Comparison of ENCODE assay signal across 26 mouse cellular contexts in the genomic region with DNA sequence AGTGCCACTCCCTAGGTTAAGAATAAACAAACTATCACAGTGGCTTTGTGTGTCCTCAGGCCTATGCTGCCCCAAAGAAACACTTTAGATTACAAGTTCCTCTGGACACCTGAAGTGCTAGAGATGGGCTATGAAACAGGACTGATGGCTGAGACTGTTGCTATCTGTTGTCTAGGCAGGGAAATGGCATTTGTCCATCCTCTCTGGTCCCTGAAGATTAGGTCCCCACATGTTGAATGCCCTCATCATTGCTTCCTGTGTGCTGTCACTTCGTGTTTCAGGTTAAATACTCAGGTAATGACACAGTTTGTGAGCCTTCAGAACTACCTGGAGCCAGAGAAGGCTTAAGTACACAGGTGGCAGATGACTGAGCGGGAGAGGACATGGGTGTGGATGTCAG. TPM values are rescaled to one million over a fixed set of nuclear protein-coding genes. Genes with fewer than 3 reads are reported as not detected.
A peak's percentile ranks its signal among the peaks of the same experiment; 100 is the strongest.
DNase-seq lines count a peak whose midpoint lies in the region; ATAC-seq and TF ChIP-seq lines count a peak whose summit lies in the region.
"Had no signal": no experiment of that assay in that cellular context is flagged by ENCODE, and none has a peak within 500 bp of the region (broad histone marks: within the 10 kb centered on the region; RNA-seq: fewer than 3 reads in every experiment).

No protein-coding gene starts in this region.

- H3K36me3 ChIP-seq in liver, embryonic 12.5 days, result peaks cover 95% of the 10 kb centered on the region
- peaks cover 74% of the 10 kb centered on the region for H3K36me3 ChIP-seq in liver, postnatal 0 days (replicated peaks; ENCODE audit: insufficient read depth, low read length)
- H3K36me3 ChIP-seq in megakaryocyte, embryonic 14.5 days (replicated peaks; ENCODE audit: low read length), result peaks cover 95% of the 10 kb centered on the region

- no peak overlapping the region for H3K4me2 ChIP-seq in liver, embryonic 12.5 days
- H3K4me2 ChIP-seq in liver, postnatal 0 days (ENCODE audit: low read depth, low read length), result no peak overlapping the region
- H3K4me2 ChIP-seq: embryonic facial prominence, embryonic 12.5 days; embryonic facial prominence, embryonic 15.5 days; forebrain, embryonic 13.5 days; heart, embryonic 11.5 days; hindbrain, embryonic 12.5 days; hindbrain, embryonic 15.5 days had no signal

- WGBS in liver, embryonic 12.5 days (ENCODE audit: insufficient replicate concordance), result 53% methylated on average over 2 of the region's 2 CpGs
- WGBS in liver, postnatal 0 days (ENCODE audit: insufficient replicate concordance), result 72% methylated on average over 2 of the region's 2 CpGs

- H3K27ac ChIP-seq in liver, embryonic 12.5 days, result peak overlapping the region; percentile 24; the same call in 1 of the 2 replicates
- H3K27ac ChIP-seq in liver, postnatal 0 days (ENCODE audit: low read depth), result no peak overlapping the region
- H3K27ac ChIP-seq: embryonic facial prominence, embryonic 12.5 days; embryonic facial prominence, embryonic 15.5 days; forebrain, embryonic 10.5 days; forebrain, embryonic 13.5 days; gastrocnemius, adult 2 months; hindbrain, embryonic 12.5 days; hindbrain, embryonic 15.5 days had no signal

- no peak for DNase-seq in liver, postnatal 0 days
- DNase-seq in embryo, embryonic 10.5 days (ENCODE audit: low spot score), result no peak
- DNase-seq in thymus, postnatal 36 days, result no peak
- DNase-seq: adrenal gland, adult 2 months; adrenal gland, postnatal 14 days; cerebellum, adult 11 months; cerebellum, adult 2 months; cerebellum, postnatal 10 days; cerebellum, postnatal 36 days; gastrocnemius, adult 2 months; gastrocnemius, postnatal 14 days; heart, adult 11 months had no signal

- no peak for TF ChIP-seq EP300 in liver, postnatal 0 days (IDR thresholded peaks at IDR 0.05; ENCODE audit: low read depth)

- H3K4me3 ChIP-seq in liver, embryonic 12.5 days, result no peak overlapping the region
- H3K4me3 ChIP-seq in liver, postnatal 0 days (ENCODE audit: low read depth, low read length), result no peak overlapping the region
- peak overlapping the region; percentile 34 for H3K4me3 ChIP-seq in megakaryocyte, embryonic 14.5 days (replicated peaks)
- H3K4me3 ChIP-seq: embryonic facial prominence, embryonic 12.5 days; embryonic facial prominence, embryonic 15.5 days; erythroblast, embryonic 14.5 days; forebrain, embryonic 10.5 days; forebrain, embryonic 13.5 days; gastrocnemius, adult 2 months; hindbrain, embryonic 12.5 days; hindbrain, embryonic 15.5 days had no signal

- ATAC-seq in liver, embryonic 12.5 days, result no peak
- ATAC-seq in liver, postnatal 0 days, result no peak
- ATAC-seq in megakaryocyte, adult 5-6 weeks (ENCODE audit: poor library complexity, severe bottlenecking), result no peak
- ATAC-seq in megakaryocyte progenitor cell, adult 5-6 weeks (replicated peaks; ENCODE audit: poor library complexity), result peak; percentile 63
- ATAC-seq: forebrain, embryonic 13.5 days; forebrain, embryonic 16.5 days had no signal

- no peaks in the 10 kb centered on the region for H3K9me3 ChIP-seq in liver, embryonic 12.5 days (replicated peaks)
- H3K9me3 ChIP-seq in liver, postnatal 0 days (ENCODE audit: low read length), result no peaks in the 10 kb centered on the region
- H3K9me3 ChIP-seq in megakaryocyte, embryonic 14.5 days, result no peaks in the 10 kb centered on the region
- H3K9me3 ChIP-seq: embryonic facial prominence, embryonic 12.5 days; embryonic facial prominence, embryonic 15.5 days; forebrain, embryonic 10.5 days; forebrain, embryonic 13.5 days; G1E; hindbrain, embryonic 12.5 days; hindbrain, embryonic 15.5 days had no signal

- H3K27me3 ChIP-seq in liver, embryonic 12.5 days (replicated peaks), result no peaks in the 10 kb centered on the region
- H3K27me3 ChIP-seq in liver, postnatal 0 days (ENCODE audit: insufficient read depth, low read length), result no peaks in the 10 kb centered on the region
- H3K27me3 ChIP-seq in megakaryocyte, embryonic 14.5 days (replicated peaks), result no peaks in the 10 kb centered on the region
- H3K27me3 ChIP-seq: embryonic facial prominence, embryonic 12.5 days; embryonic facial prominence, embryonic 15.5 days; forebrain, embryonic 13.5 days; hindbrain, embryonic 12.5 days; hindbrain, embryonic 15.5 days had no signal

- TF ChIP-seq CTCF in liver, postnatal 0 days (IDR thresholded peaks at IDR 0.05; ENCODE audit: low read depth), result no peak

- H3K9ac ChIP-seq in liver, embryonic 12.5 days, result no peak overlapping the region
- no peak overlapping the region for H3K9ac ChIP-seq in liver, postnatal 0 days (replicated peaks)
- H3K9ac ChIP-seq: embryonic facial prominence, embryonic 12.5 days; embryonic facial prominence, embryonic 15.5 days; forebrain, embryonic 13.5 days; hindbrain, embryonic 12.5 days; hindbrain, embryonic 15.5 days had no signal

- H3K4me1 ChIP-seq in liver, embryonic 12.5 days, result peaks cover 56% of the 10 kb centered on the region
- H3K4me1 ChIP-seq in liver, postnatal 0 days (ENCODE audit: insufficient read depth), result peaks cover 13% of the 10 kb centered on the region
- peaks cover 77% of the 10 kb centered on the region for H3K4me1 ChIP-seq in megakaryocyte, embryonic 14.5 days
- H3K4me1 ChIP-seq: embryonic facial prominence, embryonic 12.5 days; embryonic facial prominence, embryonic 15.5 days had no signal

RNA-seq across cellular contexts. Expression of a gene that starts 8.7 kb away (rescaled TPM):
- 20.2 and 20.9 TPM in 2 replicates for polyA plus RNA-seq in liver, embryonic 12.5 days (2016; fragmentation: Nextera tagmentation; extraction: Ambion mirVana)
- 4.6 and 4.8 TPM in 2 replicates for polyA plus RNA-seq in liver, postnatal 0 days (2015; fragmentation: Nextera tagmentation; extraction: Ambion mirVana)
- polyA plus RNA-seq in megakaryocyte, embryonic 14.5 days (2012; ENCODE audit: insufficient read depth, low replicate concordance), result 3.0 and 8.1 TPM in 2 replicates
- 3.7 and 4.1 TPM in 2 replicates for total RNA-seq in megakaryocyte, adult 5-6 weeks (2015)
- total RNA-seq in megakaryocyte, adult 5-6 weeks (2017), result 5.9 and 11.7 TPM in 2 replicates
- total RNA-seq in megakaryocyte progenitor cell, adult 5-6 weeks (2015), result 3.9 and 5.2 TPM in 2 replicates
- 6.1 and 28.7 TPM in 2 replicates for total RNA-seq in megakaryocyte progenitor cell, adult 5-6 weeks (2017)

RNA-seq across cellular contexts. Expression of a gene that starts 54.6 kb away (rescaled TPM):
- polyA plus RNA-seq in liver, embryonic 12.5 days (2016; fragmentation: Nextera tagmentation; extraction: Ambion mirVana), result 3.6 and 4.1 TPM in 2 replicates
- polyA plus RNA-seq in liver, postnatal 0 days (2015; fragmentation: Nextera tagmentation; extraction: Ambion mirVana), result 2.2 and 2.5 TPM in 2 replicates
- polyA plus RNA-seq in megakaryocyte, embryonic 14.5 days (2012; ENCODE audit: insufficient read depth, low replicate concordance), result 2.0 TPM in 1 of 2 replicates, not detected in the other
- total RNA-seq in megakaryocyte, adult 5-6 weeks (2015), result 1.8 and 2.5 TPM in 2 replicates
- total RNA-seq in megakaryocyte, adult 5-6 weeks (2017), result 2.4 and 2.9 TPM in 2 replicates
- 3.1 and 4.9 TPM in 2 replicates for total RNA-seq in megakaryocyte progenitor cell, adult 5-6 weeks (2015)
- 3.3 and 5.3 TPM in 2 replicates for total RNA-seq in megakaryocyte progenitor cell, adult 5-6 weeks (2017)
